Mouse (Mus musculus): ENCODE data around the gene Aplp1. TPM values are rescaled to one million over a fixed set of nuclear protein-coding genes. Genes with fewer than 3 reads are reported as not detected.

Gene Aplp1
- polyA plus RNA-seq, 1 experiment from 2014 or later = 675 TPM

DNA sequence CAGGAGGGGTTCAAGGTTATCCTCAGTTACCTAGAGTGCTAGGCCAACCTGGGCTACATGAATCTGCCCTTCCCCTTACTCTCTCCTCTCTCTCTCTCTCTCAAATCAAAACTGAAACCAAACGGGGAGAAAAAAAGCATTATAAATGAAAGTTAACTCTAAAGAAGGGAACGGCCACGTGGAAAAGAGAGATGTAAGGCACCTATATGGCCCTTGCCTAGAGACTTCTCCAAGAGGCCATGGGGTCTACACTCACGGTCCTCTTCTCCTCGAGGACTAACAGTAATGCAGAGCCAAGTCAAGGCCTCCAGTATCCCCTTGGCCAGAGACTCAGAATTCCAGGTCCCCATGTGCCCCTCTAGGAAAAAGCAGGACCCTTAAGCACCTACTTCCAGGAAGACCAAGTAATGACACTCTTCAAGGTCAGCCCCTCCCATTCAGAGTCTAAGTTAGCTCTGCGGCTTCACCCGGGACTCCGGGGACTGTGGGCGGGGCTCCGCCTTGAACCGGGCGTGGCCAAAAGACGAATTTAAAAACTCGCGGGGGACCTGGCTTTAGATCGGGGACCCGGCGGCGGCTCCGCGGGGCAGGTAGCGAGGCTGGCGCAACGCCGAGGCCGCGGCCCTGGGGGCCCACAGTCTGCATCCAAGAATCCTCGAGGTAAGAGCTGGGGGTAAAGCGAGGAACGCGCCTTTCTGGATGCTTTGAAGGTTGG is 24.0 kb downstream of the Aplp1 start, which contains the start of gene Nfkbid:
TSS of gene Nfkbid (plus strand) at position 558 of the 715 bp plus-strand sequence.
- peak; percentile 7 for ATAC-seq (ENCODE audit: low read depth)
- H3K36me3 ChIP-seq (ENCODE audit: control insufficient read depth, insufficient read depth, low read length) = no peaks in the 10 kb centered on the region

DNA sequence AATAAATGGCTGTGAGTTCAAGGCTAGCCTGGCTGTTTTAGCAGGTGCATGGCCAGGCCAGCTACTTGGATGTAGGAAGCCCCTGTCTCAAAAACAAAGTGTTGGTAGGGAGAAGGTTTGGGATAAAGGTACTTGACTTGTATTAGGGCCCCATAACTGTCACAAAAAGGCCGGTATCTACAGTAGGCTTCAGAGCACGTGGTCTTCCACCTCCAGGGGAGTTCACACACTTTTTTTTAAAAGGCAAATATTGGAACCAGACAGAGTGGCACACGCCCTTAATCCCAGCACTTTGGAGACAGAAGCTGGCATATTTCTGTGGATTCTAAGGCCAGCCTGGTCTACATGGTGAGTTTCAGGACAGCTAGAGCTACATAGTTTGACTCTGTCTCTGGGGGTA is 24.7 kb downstream of the Aplp1 start:
- H3K4me3 ChIP-seq (ENCODE audit: low read depth, low read length) = no peak overlapping the region
- no peaks in the 10 kb centered on the region for H3K36me3 ChIP-seq (ENCODE audit: control insufficient read depth, insufficient read depth, low read length)
- H3K27me3 ChIP-seq (ENCODE audit: control insufficient read depth, insufficient read depth, low read length) = no peaks in the 10 kb centered on the region
- H3K4me1 ChIP-seq (ENCODE audit: control insufficient read depth, insufficient read depth, low read length) = 0 out of 2 replicates have a peak, but pooled peaks cover 3% of the 10 kb centered on the region
- WGBS = 84% methylated on average over 3 of the region's 3 CpGs
- H3K9ac ChIP-seq (replicated peaks; ENCODE audit: low read depth, low read length) = no peak overlapping the region
- no peak for ATAC-seq (ENCODE audit: low read depth)
- H3K4me2 ChIP-seq (ENCODE audit: low read depth, low read length) = no peak overlapping the region
- no peak overlapping the region for H3K27ac ChIP-seq (ENCODE audit: low read depth, low read length)
- H3K9me3 ChIP-seq (ENCODE audit: control insufficient read depth, low read length) = no peaks in the 10 kb centered on the region

More for the DNA sequence above, 24.0 kb downstream of the Aplp1 start, which contains the start of gene Nfkbid:
- H3K4me3 ChIP-seq (ENCODE audit: low read depth, low read length) = peak within 1 kb of the TSS; percentile 55
- H3K4me1 ChIP-seq (ENCODE audit: control insufficient read depth, insufficient read depth, low read length) = 0 out of 2 replicates have a peak, but pooled peaks cover 3% of the 10 kb centered on the region
- H3K9ac ChIP-seq (replicated peaks; ENCODE audit: low read depth, low read length) = peak within 1 kb of the TSS; percentile 63
- peak within 1 kb of the TSS; percentile 85 for H3K4me2 ChIP-seq (ENCODE audit: low read depth, low read length)
- H3K27ac ChIP-seq (ENCODE audit: low read depth, low read length) = no peak within 1 kb of the TSS; the same call in 1 of the 2 replicates
- no peaks in the 10 kb centered on the region for H3K27me3 ChIP-seq (ENCODE audit: control insufficient read depth, insufficient read depth, low read length)
- no peaks in the 10 kb centered on the region for H3K9me3 ChIP-seq (ENCODE audit: control insufficient read depth, low read length)
- 10% methylated on average over 31 of the region's 31 CpGs for WGBS

DNA sequence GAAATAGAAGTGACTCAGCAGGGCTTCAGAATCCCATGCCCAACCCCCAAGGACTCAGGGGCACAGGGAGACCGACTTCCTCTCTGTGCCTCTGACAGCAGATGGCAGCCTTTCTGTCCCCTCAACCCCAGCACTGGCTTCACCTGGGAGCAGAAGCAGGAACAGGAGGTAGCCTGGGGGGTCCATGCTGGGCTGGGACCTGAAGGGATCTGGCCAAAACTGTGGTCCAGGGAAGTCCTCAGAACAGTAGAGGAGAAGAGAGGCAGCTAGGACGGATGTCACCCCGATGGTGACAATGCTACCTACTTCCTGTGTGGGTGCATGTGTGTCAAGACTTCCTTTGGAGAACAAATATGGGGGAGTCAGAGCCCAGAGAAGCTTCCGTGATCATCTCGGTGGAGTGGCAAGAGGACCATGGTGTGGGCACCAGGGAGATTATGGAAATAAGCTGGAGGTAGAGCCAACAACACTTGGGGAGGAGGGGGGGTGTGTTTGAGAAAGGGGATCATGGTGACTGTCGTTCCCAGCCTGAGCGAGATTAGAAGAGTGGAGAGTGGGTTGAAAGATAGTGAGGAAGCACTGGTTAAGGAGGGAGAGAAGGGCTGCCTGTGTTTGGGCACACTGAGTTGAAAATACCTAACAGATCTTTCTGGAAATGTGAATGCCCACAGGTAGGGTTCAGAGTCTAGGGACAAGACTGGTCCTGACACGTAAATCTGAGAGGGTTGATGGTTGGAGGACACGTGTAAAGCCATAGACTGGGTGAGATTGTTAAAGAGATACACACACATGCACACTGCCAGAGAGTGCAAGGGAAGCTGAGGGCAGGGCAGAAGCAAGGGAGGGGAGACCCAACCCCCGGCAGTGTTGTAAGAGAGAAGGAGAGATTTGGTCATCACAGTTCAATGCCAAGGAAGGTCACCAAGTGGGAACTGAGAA is 25.5 kb downstream of the Aplp1 start, which contains the start of gene Hcst:
TSS of gene Hcst (minus strand) at position 294 of the 939 bp plus-strand sequence.
- no peak within 1 kb of the TSS for H3K9ac ChIP-seq (replicated peaks; ENCODE audit: low read depth, low read length)
- no peak within 1 kb of the TSS for H3K4me3 ChIP-seq (ENCODE audit: low read depth, low read length)
- no peak for ATAC-seq (ENCODE audit: low read depth)
- no peak within 1 kb of the TSS for H3K27ac ChIP-seq (ENCODE audit: low read depth, low read length)
- no peak within 1 kb of the TSS for H3K4me2 ChIP-seq (ENCODE audit: low read depth, low read length)
- WGBS = 77% methylated on average over 10 of the region's 10 CpGs
- H3K36me3 ChIP-seq (ENCODE audit: control insufficient read depth, insufficient read depth, low read length) = no peaks in the 10 kb centered on the region
- H3K4me1 ChIP-seq (ENCODE audit: control insufficient read depth, insufficient read depth, low read length) = 0 out of 2 replicates have a peak, but pooled peaks cover 3% of the 10 kb centered on the region
- H3K9me3 ChIP-seq (ENCODE audit: control insufficient read depth, low read length) = no peaks in the 10 kb centered on the region
- no peaks in the 10 kb centered on the region for H3K27me3 ChIP-seq (ENCODE audit: control insufficient read depth, insufficient read depth, low read length)

DNA sequence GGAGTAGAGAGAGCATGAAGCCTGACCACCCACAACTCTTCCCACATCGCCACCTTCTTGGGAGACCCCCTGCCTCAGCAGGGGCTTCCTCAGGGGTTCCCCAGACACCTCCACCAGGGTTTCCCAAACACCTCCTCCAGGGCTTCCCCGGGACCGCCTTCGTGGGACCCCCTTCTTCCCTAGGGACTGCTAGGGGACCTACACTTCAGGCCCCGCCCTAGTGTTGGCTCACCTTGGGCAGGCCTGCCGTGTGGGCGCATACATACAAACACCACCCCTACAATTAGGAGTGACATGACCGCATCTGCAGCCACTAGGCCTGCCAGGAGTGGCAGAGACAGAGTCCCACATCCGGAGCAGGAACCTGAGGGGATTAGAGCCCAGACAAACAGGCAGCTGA is 27.5 kb downstream of the Aplp1 start:
- H3K4me3 ChIP-seq (ENCODE audit: low read depth, low read length) = no peak overlapping the region
- H3K27ac ChIP-seq (ENCODE audit: low read depth, low read length) = no peak overlapping the region
- H3K9me3 ChIP-seq (ENCODE audit: control insufficient read depth, low read length) = no peaks in the 10 kb centered on the region
- H3K9ac ChIP-seq (replicated peaks; ENCODE audit: low read depth, low read length) = no peak overlapping the region
- no peak for ATAC-seq (ENCODE audit: low read depth)
- no peaks in the 10 kb centered on the region for H3K4me1 ChIP-seq (ENCODE audit: control insufficient read depth, insufficient read depth, low read length)
- H3K27me3 ChIP-seq (ENCODE audit: control insufficient read depth, insufficient read depth, low read length) = no peaks in the 10 kb centered on the region
- no peaks in the 10 kb centered on the region for H3K36me3 ChIP-seq (ENCODE audit: control insufficient read depth, insufficient read depth, low read length)
- no peak overlapping the region for H3K4me2 ChIP-seq (ENCODE audit: low read depth, low read length)
- 75% methylated on average over 9 of the region's 9 CpGs for WGBS

DNA sequence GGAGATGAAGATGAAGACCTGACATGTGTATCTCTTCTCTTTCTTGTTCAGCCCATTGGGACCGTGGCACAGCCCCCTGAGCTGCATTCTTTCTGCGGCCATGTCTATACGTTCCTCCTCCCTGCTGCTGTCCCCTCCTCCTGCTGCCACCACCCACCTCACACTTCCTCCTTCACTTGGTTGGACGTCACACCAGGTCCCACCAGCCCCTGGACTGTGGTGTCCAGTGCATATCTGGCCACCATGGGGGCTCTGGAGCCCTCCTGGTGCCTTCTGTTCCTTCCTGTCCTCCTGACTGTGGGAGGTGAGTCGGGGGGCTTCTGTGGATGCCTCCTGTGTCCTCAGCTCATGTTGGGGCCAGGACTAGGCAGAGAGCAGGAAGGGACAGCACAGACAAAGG is 31.7 kb downstream of the Aplp1 start, which contains the start of gene Tyrobp:
TSS of gene Tyrobp (plus strand) at position 165 of the 400 bp plus-strand sequence.
- no peak within 1 kb of the TSS for H3K4me2 ChIP-seq (ENCODE audit: low read depth, low read length)
- no peaks in the 10 kb centered on the region for H3K9me3 ChIP-seq (ENCODE audit: control insufficient read depth, low read length)
- no peaks in the 10 kb centered on the region for H3K36me3 ChIP-seq (ENCODE audit: control insufficient read depth, insufficient read depth, low read length)
- ATAC-seq (ENCODE audit: low read depth) = no peak
- H3K27me3 ChIP-seq (ENCODE audit: control insufficient read depth, insufficient read depth, low read length) = no peaks in the 10 kb centered on the region
- WGBS = 73% methylated on average over 5 of the region's 5 CpGs
- no peaks in the 10 kb centered on the region for H3K4me1 ChIP-seq (ENCODE audit: control insufficient read depth, insufficient read depth, low read length)
- no peak within 1 kb of the TSS for H3K27ac ChIP-seq (ENCODE audit: low read depth, low read length)
- H3K9ac ChIP-seq (replicated peaks; ENCODE audit: low read depth, low read length) = no peak within 1 kb of the TSS
- no peak within 1 kb of the TSS for H3K4me3 ChIP-seq (ENCODE audit: low read depth, low read length)

DNA sequence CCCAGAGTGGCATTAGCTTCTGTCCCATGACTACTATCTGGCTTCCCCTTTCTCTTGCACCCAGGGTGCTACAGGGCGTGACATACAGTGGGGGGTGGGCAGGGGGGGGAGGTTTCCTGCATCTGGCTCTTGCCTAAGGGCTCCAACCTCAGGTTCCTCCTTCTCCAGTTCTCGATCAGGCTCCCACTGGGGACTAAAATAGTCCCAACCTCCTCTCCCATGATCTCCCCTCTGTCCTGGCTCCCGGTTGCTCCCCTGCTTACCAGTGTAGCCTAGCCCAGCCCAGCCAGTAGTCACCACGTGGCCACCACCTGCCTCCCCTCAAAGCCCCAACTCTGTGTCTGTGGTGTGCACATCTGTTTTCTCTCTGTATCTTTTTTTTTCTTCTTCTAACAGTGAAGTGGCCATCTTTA is 32.6 kb downstream of the Aplp1 start:
- Histone ChIP-seq H3K9ac (replicated peaks; ENCODE audit: low read depth, low read length) (no peak overlapping the region), H3K27me3 (ENCODE audit: control insufficient read depth, insufficient read depth, low read length) (no peaks in the 10 kb centered on the region), H3K4me1 (ENCODE audit: control insufficient read depth, insufficient read depth, low read length) (no peaks in the 10 kb centered on the region), H3K27ac (ENCODE audit: low read depth, low read length) (no peak overlapping the region), H3K9me3 (ENCODE audit: control insufficient read depth, low read length) (no peaks in the 10 kb centered on the region), H3K4me2 (ENCODE audit: low read depth, low read length) (no peak overlapping the region), H3K36me3 (ENCODE audit: control insufficient read depth, insufficient read depth, low read length) (no peaks in the 10 kb centered on the region), H3K4me3 (ENCODE audit: low read depth, low read length) (no peak overlapping the region)
- no peak for ATAC-seq (ENCODE audit: low read depth)
- WGBS = 58% methylated on average over 4 of the region's 4 CpGs

DNA sequence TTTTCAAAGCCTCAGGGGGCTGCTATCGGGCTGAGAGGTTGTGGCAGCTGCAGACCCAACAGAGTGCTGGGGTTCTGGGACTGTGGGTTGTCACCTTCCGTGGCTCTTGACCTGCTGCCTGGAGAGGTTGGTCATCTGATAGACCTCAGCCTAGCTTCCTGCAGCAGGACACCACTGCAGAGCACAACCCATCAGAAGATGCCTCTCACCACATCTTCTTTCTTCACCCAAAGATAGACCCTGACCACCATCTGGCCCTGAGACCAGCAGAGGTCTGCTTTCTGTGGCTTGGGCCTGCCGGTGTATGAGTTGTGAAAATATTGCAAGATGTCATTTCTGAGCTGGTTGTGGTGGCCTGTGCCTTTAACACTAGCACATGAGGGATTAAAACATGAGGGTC is 34.3 kb downstream of the Aplp1 start:
- 86% methylated on average over 3 of the region's 3 CpGs for WGBS

DNA sequence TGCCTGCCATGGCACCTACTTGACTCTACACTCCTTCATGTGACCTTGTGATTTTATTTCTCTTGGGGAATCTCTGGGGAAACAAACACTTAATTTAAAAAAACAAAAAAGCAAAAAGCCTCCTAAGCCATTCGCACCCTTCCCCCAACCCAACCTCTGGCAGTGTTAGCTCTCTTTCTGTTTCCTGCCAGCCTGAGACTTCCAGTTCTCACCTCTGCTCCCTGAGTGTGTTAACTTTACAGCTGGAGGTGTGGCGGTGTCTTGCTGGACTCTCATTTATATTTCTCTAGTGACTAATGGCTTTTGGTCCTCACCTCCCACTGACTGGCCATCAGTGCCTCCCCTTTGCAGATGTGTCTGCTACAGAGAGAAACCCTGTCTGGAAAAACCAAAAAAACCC is 35.5 kb downstream of the Aplp1 start:
- H3K9ac ChIP-seq (replicated peaks; ENCODE audit: low read depth, low read length) = no peak overlapping the region
- no peak for ATAC-seq (ENCODE audit: low read depth)
- WGBS = 67% methylated on average over 2 of the region's 2 CpGs

More for the DNA sequence above, 34.3 kb downstream of the Aplp1 start:
- Histone ChIP-seq H3K36me3 (ENCODE audit: control insufficient read depth, insufficient read depth, low read length) (no peaks in the 10 kb centered on the region), H3K4me2 (ENCODE audit: low read depth, low read length) (no peak overlapping the region), H3K9ac (replicated peaks; ENCODE audit: low read depth, low read length) (no peak overlapping the region), H3K27me3 (ENCODE audit: control insufficient read depth, insufficient read depth, low read length) (no peaks in the 10 kb centered on the region), H3K9me3 (ENCODE audit: control insufficient read depth, low read length) (no peaks in the 10 kb centered on the region), H3K27ac (ENCODE audit: low read depth, low read length) (no peak overlapping the region), H3K4me3 (ENCODE audit: low read depth, low read length) (no peak overlapping the region), H3K4me1 (ENCODE audit: control insufficient read depth, insufficient read depth, low read length) (no peaks in the 10 kb centered on the region)
- ATAC-seq (ENCODE audit: low read depth) = no peak

More for the DNA sequence above, 35.5 kb downstream of the Aplp1 start:
- Histone ChIP-seq H3K36me3 (ENCODE audit: control insufficient read depth, insufficient read depth, low read length) (no peaks in the 10 kb centered on the region), H3K27ac (ENCODE audit: low read depth, low read length) (no peak overlapping the region), H3K4me2 (ENCODE audit: low read depth, low read length) (no peak overlapping the region), H3K4me1 (ENCODE audit: control insufficient read depth, insufficient read depth, low read length) (no peaks in the 10 kb centered on the region), H3K9me3 (ENCODE audit: control insufficient read depth, low read length) (no peaks in the 10 kb centered on the region), H3K4me3 (ENCODE audit: low read depth, low read length) (no peak overlapping the region), H3K27me3 (ENCODE audit: control insufficient read depth, insufficient read depth, low read length) (no peaks in the 10 kb centered on the region)
